Mouse (Mus musculus): Measurements from ENCODE around the gene Panx2.

Panx2 gene

DNA sequence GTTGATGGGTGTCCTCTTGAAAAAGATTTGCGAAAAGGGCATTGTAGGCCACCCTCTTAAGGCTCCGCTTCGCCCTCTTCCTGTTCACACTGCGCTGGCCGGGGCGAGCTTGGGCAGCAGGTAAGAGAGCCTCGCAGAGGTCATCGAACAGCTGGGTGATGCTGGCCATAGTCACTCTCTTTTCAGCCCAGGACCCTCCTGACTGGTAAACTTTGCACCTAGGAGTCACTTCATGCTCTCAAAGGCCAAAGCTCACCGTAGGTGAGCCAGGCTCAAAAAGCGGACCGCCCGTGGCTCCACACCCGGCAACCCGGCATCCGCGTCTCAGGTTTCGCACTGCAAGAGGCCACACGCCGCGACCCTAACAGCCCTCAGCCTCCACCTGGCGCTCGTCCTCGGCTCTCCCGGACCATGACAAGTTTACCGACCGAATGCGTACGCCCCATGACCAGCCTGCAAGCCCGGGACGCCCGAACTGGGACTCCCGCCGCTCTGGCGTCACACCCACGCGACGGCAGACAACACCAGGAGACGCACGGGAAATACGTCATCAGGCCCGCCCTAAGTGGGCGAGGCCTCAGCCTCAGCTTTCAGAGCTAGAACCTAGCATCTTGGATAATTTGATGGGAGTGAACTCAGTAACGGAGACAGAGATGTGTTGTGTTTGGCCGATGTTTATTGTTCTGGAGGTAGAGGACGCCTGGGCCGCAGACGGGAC lies 63.3 kb downstream of the Panx2 start, which contains the start of gene Tubgcp6:
Gene Tubgcp6, minus strand, starts transcription at position 464 of the 718 bp plus-strand sequence.
- peak; percentile 92 for DNase-seq (ENCODE audit: low read depth, low spot score)
